Mouse (Mus musculus): ENCODE data around the gene Poglut1. TPM values are rescaled to one million over a fixed set of nuclear protein-coding genes. Genes with fewer than 3 reads are reported as not detected.

Gene Poglut1
- 43.3 and 44.4 TPM in 2 replicates for polyA plus RNA-seq (2015; fragmentation: Nextera tagmentation; extraction: Ambion mirVana)

- Histone ChIP-seq H3K27ac (ENCODE audit: low read length) (no peak within 1 kb of the TSS), H3K4me2 (ENCODE audit: low read depth, low read length) (peak within 1 kb of the TSS; percentile 71), H3K9ac (ENCODE audit: low read length) (peak within 1 kb of the TSS; percentile 84), H3K9me3 (replicated peaks; ENCODE audit: control insufficient read depth, low read length) (no peaks in the 10 kb centered on the region), H3K4me1 (ENCODE audit: control insufficient read depth, insufficient read depth, low read length) (0 out of 2 replicates have a peak, but pooled peaks cover 2% of the 10 kb centered on the region), H3K36me3 (ENCODE audit: control insufficient read depth, insufficient read depth, low read length) (no peaks in the 10 kb centered on the region), H3K4me3 (replicated peaks; ENCODE audit: low read length) (peak within 1 kb of the TSS; percentile 79), H3K27me3 (ENCODE audit: control insufficient read depth, insufficient read depth, low read length) (no peaks in the 10 kb centered on the region)
- 2% methylated on average over 54 of the region's 54 CpGs for WGBS
- ATAC-seq (ENCODE audit: insufficient read depth, low FRiP score): peak; percentile 89
Observed at GRCm38 (mm10) chr16:38549479-38550396, at the start of gene Poglut1. Poglut1 (minus strand) TSS chr16:38550258.

- Histone ChIP-seq H3K27ac (ENCODE audit: low read length) (no peak overlapping the region), H3K4me2 (ENCODE audit: low read depth, low read length) (no peak overlapping the region), H3K27me3 (ENCODE audit: control insufficient read depth, insufficient read depth, low read length) (no peaks in the 10 kb centered on the region), H3K9ac (ENCODE audit: low read length) (no peak overlapping the region), H3K36me3 (ENCODE audit: control insufficient read depth, insufficient read depth, low read length) (no peaks in the 10 kb centered on the region), H3K4me3 (replicated peaks; ENCODE audit: low read length) (no peak overlapping the region), H3K9me3 (replicated peaks; ENCODE audit: control insufficient read depth, low read length) (no peaks in the 10 kb centered on the region), H3K4me1 (ENCODE audit: control insufficient read depth, insufficient read depth, low read length) (no peaks in the 10 kb centered on the region)
- no peak for ATAC-seq (ENCODE audit: insufficient read depth, low FRiP score)
- WGBS: 71% methylated on average over 11 of the region's 11 CpGs
Observed at GRCm38 (mm10) chr16:38598986-38599680, 49.1 kb upstream of the Poglut1 start.

- Histone ChIP-seq H3K27ac (ENCODE audit: low read length) (no peak overlapping the region), H3K4me3 (replicated peaks; ENCODE audit: low read length) (no peak overlapping the region), H3K9ac (ENCODE audit: low read length) (no peak overlapping the region), H3K4me2 (ENCODE audit: low read depth, low read length) (no peak overlapping the region), H3K4me1 (ENCODE audit: control insufficient read depth, insufficient read depth, low read length) (no peaks in the 10 kb centered on the region), H3K27me3 (ENCODE audit: control insufficient read depth, insufficient read depth, low read length) (no peaks in the 10 kb centered on the region), H3K36me3 (ENCODE audit: control insufficient read depth, insufficient read depth, low read length) (peaks cover 3% of the 10 kb centered on the region; the same call in 1 of the 2 replicates), H3K9me3 (replicated peaks; ENCODE audit: control insufficient read depth, low read length) (no peaks in the 10 kb centered on the region)
- WGBS: 89% methylated on average over 2 of the region's 2 CpGs
- ATAC-seq (ENCODE audit: insufficient read depth, low FRiP score): no peak
Observed at GRCm38 (mm10) chr16:38596651-38597050, 46.6 kb upstream of the Poglut1 start.

- WGBS: 76% methylated on average over 2 of the region's 2 CpGs
- Histone ChIP-seq H3K27ac (ENCODE audit: low read length) (no peak overlapping the region), H3K36me3 (ENCODE audit: control insufficient read depth, insufficient read depth, low read length) (peaks cover 3% of the 10 kb centered on the region; the same call in 1 of the 2 replicates), H3K4me3 (replicated peaks; ENCODE audit: low read length) (no peak overlapping the region), H3K4me1 (ENCODE audit: control insufficient read depth, insufficient read depth, low read length) (no peaks in the 10 kb centered on the region), H3K4me2 (ENCODE audit: low read depth, low read length) (no peak overlapping the region), H3K9ac (ENCODE audit: low read length) (no peak overlapping the region), H3K9me3 (replicated peaks; ENCODE audit: control insufficient read depth, low read length) (no peaks in the 10 kb centered on the region), H3K27me3 (ENCODE audit: control insufficient read depth, insufficient read depth, low read length) (no peaks in the 10 kb centered on the region)
- no peak for ATAC-seq (ENCODE audit: insufficient read depth, low FRiP score)
Observed at GRCm38 (mm10) chr16:38596099-38596498, 46.0 kb upstream of the Poglut1 start.

GRCm38 (mm10) chr16:38594435-38594834 is 44.4 kb upstream of the Poglut1 start:
- H3K9me3 ChIP-seq (replicated peaks; ENCODE audit: control insufficient read depth, low read length): no peaks in the 10 kb centered on the region
- H3K27me3 ChIP-seq (ENCODE audit: control insufficient read depth, insufficient read depth, low read length): no peaks in the 10 kb centered on the region
- H3K4me2 ChIP-seq (ENCODE audit: low read depth, low read length): no peak overlapping the region
- H3K27ac ChIP-seq (ENCODE audit: low read length): no peak overlapping the region
- no peaks in the 10 kb centered on the region for H3K4me1 ChIP-seq (ENCODE audit: control insufficient read depth, insufficient read depth, low read length)
- no peak overlapping the region for H3K9ac ChIP-seq (ENCODE audit: low read length)
- peaks cover 7% of the 10 kb centered on the region; the same call in 1 of the 2 replicates for H3K36me3 ChIP-seq (ENCODE audit: control insufficient read depth, insufficient read depth, low read length)
- WGBS: 89% methylated on average over 1 of the region's 1 CpGs
- no peak overlapping the region for H3K4me3 ChIP-seq (replicated peaks; ENCODE audit: low read length)
- no peak for ATAC-seq (ENCODE audit: insufficient read depth, low FRiP score)

- no peak overlapping the region for H3K4me2 ChIP-seq (ENCODE audit: low read depth, low read length)
- H3K36me3 ChIP-seq (ENCODE audit: control insufficient read depth, insufficient read depth, low read length): peaks cover 20% of the 10 kb centered on the region; the same call in 1 of the 2 replicates
- H3K4me1 ChIP-seq (ENCODE audit: control insufficient read depth, insufficient read depth, low read length): no peaks in the 10 kb centered on the region
- no peak overlapping the region for H3K9ac ChIP-seq (ENCODE audit: low read length)
- H3K27me3 ChIP-seq (ENCODE audit: control insufficient read depth, insufficient read depth, low read length): no peaks in the 10 kb centered on the region
- no peak overlapping the region for H3K27ac ChIP-seq (ENCODE audit: low read length)
- H3K4me3 ChIP-seq (replicated peaks; ENCODE audit: low read length): no peak overlapping the region
- ATAC-seq (ENCODE audit: insufficient read depth, low FRiP score): no peak
- no peaks in the 10 kb centered on the region for H3K9me3 ChIP-seq (replicated peaks; ENCODE audit: control insufficient read depth, low read length)
- WGBS: 92% methylated on average over 4 of the region's 4 CpGs
Observed at GRCm38 (mm10) chr16:38592946-38593345, 42.9 kb upstream of the Poglut1 start.

- no peaks in the 10 kb centered on the region for H3K27me3 ChIP-seq (ENCODE audit: control insufficient read depth, insufficient read depth, low read length)
- H3K36me3 ChIP-seq (ENCODE audit: control insufficient read depth, insufficient read depth, low read length): peaks cover 22% of the 10 kb centered on the region; the same call in 1 of the 2 replicates
Observed at GRCm38 (mm10) chr16:38592026-38592678, 42.1 kb upstream of the Poglut1 start.

GRCm38 (mm10) chr16:38591506-38591905 is 41.4 kb upstream of the Poglut1 start:
- Histone ChIP-seq H3K9ac (ENCODE audit: low read length) (no peak overlapping the region), H3K9me3 (replicated peaks; ENCODE audit: control insufficient read depth, low read length) (no peaks in the 10 kb centered on the region), H3K27me3 (ENCODE audit: control insufficient read depth, insufficient read depth, low read length) (no peaks in the 10 kb centered on the region), H3K4me3 (replicated peaks; ENCODE audit: low read length) (no peak overlapping the region), H3K4me1 (ENCODE audit: control insufficient read depth, insufficient read depth, low read length) (no peaks in the 10 kb centered on the region), H3K27ac (ENCODE audit: low read length) (no peak overlapping the region), H3K36me3 (ENCODE audit: control insufficient read depth, insufficient read depth, low read length) (peaks cover 26% of the 10 kb centered on the region), H3K4me2 (ENCODE audit: low read depth, low read length) (no peak overlapping the region)
- no peak for ATAC-seq (ENCODE audit: insufficient read depth, low FRiP score)
- WGBS: 84% methylated on average over 3 of the region's 3 CpGs

More at GRCm38 (mm10) chr16:38592026-38592678, 42.1 kb upstream of the Poglut1 start:
- Histone ChIP-seq H3K4me1 (ENCODE audit: control insufficient read depth, insufficient read depth, low read length) (no peaks in the 10 kb centered on the region), H3K27ac (ENCODE audit: low read length) (no peak overlapping the region), H3K9ac (ENCODE audit: low read length) (no peak overlapping the region), H3K4me2 (ENCODE audit: low read depth, low read length) (no peak overlapping the region), H3K9me3 (replicated peaks; ENCODE audit: control insufficient read depth, low read length) (no peaks in the 10 kb centered on the region), H3K4me3 (replicated peaks; ENCODE audit: low read length) (no peak overlapping the region)
- WGBS: 87% methylated on average over 12 of the region's 12 CpGs
- ATAC-seq (ENCODE audit: insufficient read depth, low FRiP score): no peak

Measured in stomach, embryonic 16.5 days (tissue).